Mouse (Mus musculus): ENCODE data around the gene Ncapg. TPM values are rescaled to one million over a fixed set of nuclear protein-coding genes. Genes with fewer than 3 reads are reported as not detected.
"Not testable (repeated sequence)": the region's sequence is repeated elsewhere in the genome, so short reads cannot be mapped to it uniquely, and the experiment has no call there.

Gene Ncapg
- total RNA-seq (2021): under 1 TPM; 0.38 to 0.42 TPM
- long read RNA-seq, experiment 1, partial matches to known transcripts: 0 of 1 reads
- long read RNA-seq, experiment 1, other reads (novel, unspliced or antisense): 0 of 1 reads
- long read RNA-seq, experiment 2: 0 reads

GRCm38 (mm10) chr5:45669598-45670279 lies at the start of gene Ncapg:
Gene Ncapg, plus strand, starts transcription at chr5:45669919.
- intact Hi-C loops (cut with DNase I): loop anchor here (2.0 to 10.0 kb wide), 3 partner anchors 137 to 197 kb away; partner anchors contain the start of gene Lcorl
- peak; percentile 99 to 100 for DNase-seq

GRCm38 (mm10) chr5:45621511-45621910 lies 48.2 kb upstream of the Ncapg start:
- intact Hi-C loops (cut with DNase I): no loop called here
- no peak for DNase-seq

GRCm38 (mm10) chr5:45627771-45628170 lies 41.9 kb upstream of the Ncapg start:
- intact Hi-C loops (cut with DNase I): no loop called here

GRCm38 (mm10) chr5:45629470-45629869 lies 40.2 kb upstream of the Ncapg start:
- intact Hi-C loops (cut with DNase I): no loop called here
- DNase-seq: no peak

More at GRCm38 (mm10) chr5:45627771-45628170, 41.9 kb upstream of the Ncapg start:
- DNase-seq: no peak

GRCm38 (mm10) chr5:45638378-45638777 lies 31.3 kb upstream of the Ncapg start:
- intact Hi-C loops (cut with DNase I): no loop called here
- DNase-seq: no peak

- DNase-seq: peak in 1 of 2 experiments; percentile 15
- intact Hi-C loops (cut with DNase I): no loop called here
Measured at GRCm38 (mm10) chr5:45638806-45639714, 30.7 kb upstream of the Ncapg start, which contains the start of gene Fam184b. Gene Fam184b, minus strand, starts transcription at chr5:45639614.

GRCm38 (mm10) chr5:45639715-45640092 lies 30.0 kb upstream of the Ncapg start:
- no peak for DNase-seq
- intact Hi-C loops (cut with DNase I): no loop called here

- intact Hi-C loops (cut with DNase I): no loop called here
- DNase-seq: no peak
Measured at GRCm38 (mm10) chr5:45651026-45651703, 18.6 kb upstream of the Ncapg start.

- intact Hi-C loops (cut with DNase I); DNase-seq: not testable (repeated sequence)
Measured at GRCm38 (mm10) chr5:45658406-45658805, 11.3 kb upstream of the Ncapg start.

- DNase-seq: no peak
- intact Hi-C loops (cut with DNase I): loop anchor here (2.0 to 10.0 kb wide), 3 partner anchors 136 to 196 kb away; partner anchors contain the start of gene Lcorl
Measured at GRCm38 (mm10) chr5:45668324-45668723, 1.4 kb upstream of the Ncapg start.

GRCm38 (mm10) chr5:45668831-45669230 lies 888 bp upstream of the Ncapg start:
- intact Hi-C loops (cut with DNase I): loop anchor here (2.0 to 10.0 kb wide), 3 partner anchors 137 to 196 kb away; partner anchors contain the start of gene Lcorl

GRCm38 (mm10) chr5:45669234-45669597 lies 503 bp upstream of the Ncapg start:
- DNase-seq: no peak
- intact Hi-C loops (cut with DNase I): loop anchor here (2.0 to 10.0 kb wide), 3 partner anchors 137 to 196 kb away; partner anchors contain the start of gene Lcorl

More at GRCm38 (mm10) chr5:45668831-45669230, 888 bp upstream of the Ncapg start:
- no peak for DNase-seq

GRCm38 (mm10) chr5:45670280-45670670 lies 556 bp downstream of the Ncapg start:
- no peak for DNase-seq

GRCm38 (mm10) chr5:45670894-45671494 lies 1.3 kb downstream of the Ncapg start:
- intact Hi-C loops (cut with DNase I): no loop called here
- DNase-seq: no peak

More at GRCm38 (mm10) chr5:45670280-45670670, 556 bp downstream of the Ncapg start:
- intact Hi-C loops (cut with DNase I): no loop called here

GRCm38 (mm10) chr5:45675032-45675431 lies 5.3 kb downstream of the Ncapg start:
- DNase-seq: no peak
- intact Hi-C loops (cut with DNase I): no loop called here

GRCm38 (mm10) chr5:45677639-45678038 lies 7.9 kb downstream of the Ncapg start:
- intact Hi-C loops (cut with DNase I): no loop called here
- no peak for DNase-seq

GRCm38 (mm10) chr5:45679955-45680354 lies 10.2 kb downstream of the Ncapg start:
- intact Hi-C loops (cut with DNase I): no loop called here
- no peak for DNase-seq

GRCm38 (mm10) chr5:45683388-45683787 lies 13.7 kb downstream of the Ncapg start:
- DNase-seq: no peak
- intact Hi-C loops (cut with DNase I): no loop called here

- no peak for DNase-seq
- intact Hi-C loops (cut with DNase I): no loop called here
Measured at GRCm38 (mm10) chr5:45685243-45685642, 15.5 kb downstream of the Ncapg start.

- no peak for DNase-seq
- intact Hi-C loops (cut with DNase I): no loop called here
Measured at GRCm38 (mm10) chr5:45686223-45686622, 16.5 kb downstream of the Ncapg start.

Measured in gastrocnemius, postnatal 36 days (tissue).